Mouse (Mus musculus): ENCODE results near the gene Smpd4.
A peak's percentile ranks its signal among the peaks of the same experiment; 100 is the strongest.

Smpd4 gene

DNA sequence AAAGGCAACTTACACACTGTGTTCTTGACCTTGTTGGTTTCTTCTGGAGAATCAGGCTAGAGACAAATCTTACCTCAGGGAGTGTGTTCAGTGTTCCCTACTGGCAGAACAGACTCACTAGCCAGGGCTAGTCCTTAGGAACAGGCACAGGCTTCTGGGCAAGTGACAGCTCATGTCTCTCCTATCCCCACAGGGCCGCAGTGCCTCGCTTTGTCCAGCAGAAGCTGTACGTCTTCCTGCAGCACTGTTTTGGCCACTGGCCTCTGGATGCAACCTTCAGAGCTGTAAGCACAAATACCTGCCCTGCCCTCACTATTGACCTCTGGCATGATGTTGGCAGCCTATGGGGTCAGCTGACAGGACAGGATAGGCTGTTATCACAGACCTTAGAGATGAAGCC lies 19.9 kb downstream of the Smpd4 start:
- DNase-seq: no peak

DNA sequence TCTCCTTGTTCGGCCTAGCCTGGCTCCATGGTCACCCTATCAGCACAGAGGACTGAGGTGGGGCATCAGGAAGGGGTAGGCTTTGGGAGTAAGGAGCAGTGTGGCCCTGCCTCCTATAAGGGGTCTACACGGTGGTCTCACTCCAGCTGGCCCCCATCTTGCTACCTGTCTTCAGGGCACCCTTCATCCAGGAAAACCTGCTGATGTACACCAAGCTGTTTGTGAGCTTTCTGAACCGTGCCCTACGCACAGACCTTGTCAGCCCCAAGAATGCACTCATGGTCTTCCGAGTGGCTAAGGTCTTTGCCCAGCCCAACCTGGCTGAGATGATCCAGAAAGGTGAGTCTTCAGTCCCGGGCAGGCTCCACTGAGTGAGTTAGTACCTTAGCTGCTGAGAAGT lies 20.8 kb downstream of the Smpd4 start:
- DNase-seq: no peak

DNA sequence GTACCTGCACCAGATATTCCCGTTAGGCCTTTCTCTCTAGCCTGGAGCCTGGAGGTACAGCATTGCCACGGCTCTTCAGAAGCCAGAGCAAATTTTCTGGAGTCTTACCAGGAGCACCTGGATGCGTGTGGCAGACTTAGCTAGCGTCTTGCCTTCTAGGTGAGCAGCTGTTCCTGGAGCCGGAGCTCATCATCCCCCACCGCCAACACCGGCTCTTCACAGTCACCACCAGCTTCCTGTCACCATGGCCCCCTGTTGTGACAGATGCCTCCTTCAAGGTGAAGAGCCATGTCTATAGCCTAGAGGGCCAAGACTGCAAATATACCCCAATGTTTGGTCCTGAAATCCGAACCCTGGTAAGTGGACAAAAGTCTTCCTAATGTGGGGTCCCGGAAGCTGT lies 21.6 kb downstream of the Smpd4 start:
- no peak for DNase-seq

DNA sequence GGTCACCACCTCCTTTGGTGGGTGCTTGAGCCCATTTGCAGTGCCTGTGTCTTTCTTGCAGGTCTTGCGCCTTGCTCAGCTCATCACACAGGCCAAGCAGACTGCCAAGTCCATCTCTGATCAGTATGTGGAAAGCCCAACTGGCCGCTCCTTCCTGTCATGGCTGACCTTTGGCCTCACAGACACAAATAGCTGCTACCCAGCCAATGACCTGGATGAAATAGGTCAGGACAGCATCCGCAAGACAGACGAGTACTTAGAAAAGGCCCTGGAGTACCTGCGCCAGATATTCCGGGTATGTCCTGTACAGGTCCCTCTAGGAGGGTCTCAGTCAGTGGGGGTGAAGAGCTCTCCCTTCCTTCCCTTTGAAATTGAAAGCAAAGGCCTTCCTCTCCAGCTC lies 22.1 kb downstream of the Smpd4 start:
- no peak for DNase-seq

GRCm38 (mm10) chr16:17642311-17642710 lies 23.2 kb downstream of the Smpd4 start:
- no peak for DNase-seq

GRCm38 (mm10) chr16:17643437-17643990 lies 24.4 kb downstream of the Smpd4 start:
- no peak for DNase-seq

- DNase-seq: peak; percentile 76 to 82
These were observed 27.4 kb downstream of the Smpd4 start, which contains the start of gene Ccdc74a for GRCm38 (mm10) chr16:17646310-17647114. Ccdc74a (plus strand) TSS chr16:17646470.

DNA sequence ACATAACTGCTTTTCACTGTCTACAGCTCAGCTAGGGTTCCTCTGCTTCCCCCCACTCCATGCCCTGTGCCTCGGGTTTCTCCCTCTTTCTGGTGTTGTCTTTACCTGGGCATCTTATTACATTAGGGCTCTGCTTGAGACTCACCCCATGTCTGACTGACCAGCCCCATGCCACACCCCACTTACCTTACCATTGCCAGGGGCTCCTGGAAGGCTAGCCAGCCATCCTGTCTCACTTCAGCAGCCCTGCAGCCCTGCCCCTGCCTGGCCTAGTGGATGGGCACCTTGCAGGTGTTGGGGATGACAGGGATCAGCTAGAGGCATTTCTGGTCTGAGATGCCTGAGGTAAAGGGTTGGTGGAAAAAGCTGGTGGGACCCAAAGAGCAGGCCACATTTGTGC lies 28.0 kb downstream of the Smpd4 start:
- no peak for DNase-seq

GRCm38 (mm10) chr16:17647566-17648340 lies 28.6 kb downstream of the Smpd4 start:
- DNase-seq: no peak

DNA sequence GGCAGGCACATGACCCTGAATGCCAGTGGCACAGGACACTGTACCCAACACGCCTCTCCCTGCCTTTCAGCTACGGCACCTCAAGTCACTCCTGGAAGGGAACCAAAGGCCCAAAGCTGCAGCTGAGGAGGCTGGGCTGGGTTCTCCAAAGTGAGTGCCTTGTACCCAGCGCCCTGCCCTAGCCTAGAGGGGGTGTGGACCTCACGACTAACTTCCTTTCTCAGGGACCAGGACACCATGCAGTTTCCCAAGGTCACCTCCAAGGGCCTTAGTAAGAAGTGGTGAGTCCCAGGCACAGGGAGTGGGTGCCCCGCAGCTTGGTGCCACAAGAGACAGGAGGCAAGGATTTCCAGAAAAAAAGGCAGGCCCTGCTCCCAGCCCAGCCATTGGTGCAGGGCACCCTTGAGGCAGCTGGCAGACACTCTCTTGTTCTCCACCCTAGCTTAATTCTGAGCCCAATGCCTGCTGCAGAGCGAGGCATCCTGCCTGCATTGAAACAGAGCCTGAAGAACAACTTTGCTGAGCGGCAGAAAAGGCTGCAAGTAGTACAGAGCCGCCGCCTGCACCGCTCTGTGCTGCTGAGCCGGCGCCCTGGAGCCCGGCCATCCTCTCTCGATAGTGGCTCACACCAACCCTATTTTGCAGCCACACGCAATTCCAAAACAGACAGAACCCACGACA lies 30.9 kb downstream of the Smpd4 start:
- no peak for DNase-seq

GRCm38 (mm10) chr16:17650711-17651110 lies 31.6 kb downstream of the Smpd4 start:
- no peak for DNase-seq

GRCm38 (mm10) chr16:17652607-17653006 lies 33.5 kb downstream of the Smpd4 start:
- no peak for DNase-seq

GRCm38 (mm10) chr16:17653601-17654000 lies 34.4 kb downstream of the Smpd4 start:
- DNase-seq: no peak

- no peak for DNase-seq
These were observed 35.1 kb downstream of the Smpd4 start for GRCm38 (mm10) chr16:17654188-17654795.

DNA sequence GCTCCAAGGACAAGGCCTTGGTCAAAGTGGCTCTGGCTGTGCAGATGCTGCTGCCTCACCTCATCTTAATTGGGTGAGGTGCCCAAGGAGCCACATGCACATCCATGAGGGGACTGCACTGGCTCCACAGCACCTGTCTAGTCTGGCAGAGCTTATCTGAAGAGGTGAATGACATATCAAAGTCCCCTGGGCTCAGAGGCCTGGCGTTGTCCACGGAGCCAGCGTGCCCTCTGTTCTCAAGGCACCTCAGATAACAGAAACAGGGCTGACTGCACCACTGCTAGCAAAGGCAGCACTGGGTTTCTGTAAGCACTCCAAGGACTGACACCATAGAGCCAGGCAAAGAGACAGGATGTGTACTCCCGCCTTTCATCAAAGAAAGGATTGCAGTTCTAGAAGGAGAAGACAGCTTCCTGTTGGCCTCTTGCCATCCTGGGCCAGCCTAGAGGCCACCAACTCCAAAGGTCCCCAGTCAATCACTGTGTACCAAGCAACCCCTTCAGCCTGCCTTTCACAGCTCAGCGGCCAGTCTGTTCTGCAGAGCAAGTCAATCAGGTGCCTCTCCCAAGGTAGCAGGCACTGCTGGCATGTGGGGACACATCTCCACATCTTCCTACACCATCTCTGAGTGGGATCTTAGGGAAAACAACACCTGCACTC lies 37.2 kb downstream of the Smpd4 start:
- no peak for DNase-seq

GRCm38 (mm10) chr16:17665568-17665967 lies 46.4 kb downstream of the Smpd4 start:
- DNase-seq: no peak

DNA sequence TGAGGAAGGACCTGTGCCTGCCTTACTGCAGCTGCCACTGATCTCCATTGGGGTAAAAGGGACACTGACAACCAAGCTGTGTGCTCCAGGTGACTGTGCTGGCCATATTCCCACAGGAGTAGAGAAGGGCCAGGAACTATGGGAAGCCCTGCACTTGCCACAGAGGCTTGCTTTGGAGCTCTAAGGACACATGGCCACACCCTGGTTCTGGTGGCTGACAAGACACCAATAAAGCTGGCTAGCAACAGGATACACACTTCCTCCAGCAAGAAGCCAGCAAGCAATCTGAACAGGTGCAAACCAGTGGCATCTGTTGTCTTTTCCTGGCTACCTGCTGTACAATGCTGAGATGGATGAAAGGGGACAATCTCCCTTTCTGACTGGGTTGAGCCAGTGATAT lies 50.7 kb downstream of the Smpd4 start:
- no peak for DNase-seq
